Mouse (Mus musculus) skeletal muscle tissue, adult 2 months (tissue): ENCODE measurements around the gene Zfp641.
A peak's percentile ranks its signal among the peaks of the same experiment; 100 is the strongest.

Source experiments
- DNase-seq: peaks from one replicate; pipeline ENCODE4 v3.0.0-alpha.2; 2012; ENCODE audit warnings: low read depth, low spot score

Gene Zfp641

GRCm38 (mm10) chr15:98295628-98296551, at the start of gene Zfp641:
TSS of gene Zfp641 (minus strand) at chr15:98296161.
- peak; percentile 56 for DNase-seq

- no peak for DNase-seq
Measured at GRCm38 (mm10) chr15:98340887-98341286, 44.9 kb upstream of the Zfp641 start, which contains the start of gene Olfr284. TSS of gene Olfr284 (minus strand) at chr15:98340987.

GRCm38 (mm10) chr15:98317177-98317724, 21.3 kb upstream of the Zfp641 start, which contains the start of gene Olfr285:
TSS of gene Olfr285 (minus strand) at chr15:98317353.
- DNase-seq: no peak

- no peak for DNase-seq
Measured at GRCm38 (mm10) chr15:98315703-98316102, 19.7 kb upstream of the Zfp641 start.

GRCm38 (mm10) chr15:98293651-98294050, 2.3 kb downstream of the Zfp641 start:
- no peak for DNase-seq

- DNase-seq: peak; percentile 84
Measured at GRCm38 (mm10) chr15:98288566-98288965, 7.4 kb downstream of the Zfp641 start.

- no peak for DNase-seq
Measured at GRCm38 (mm10) chr15:98286418-98286817, 9.5 kb downstream of the Zfp641 start.

- no peak for DNase-seq
Measured at GRCm38 (mm10) chr15:98257776-98258175, 38.2 kb downstream of the Zfp641 start.

- DNase-seq: no peak
Measured at GRCm38 (mm10) chr15:98257193-98257592, 38.8 kb downstream of the Zfp641 start, which contains the start of gene H1fnt. TSS of gene H1fnt (minus strand) at chr15:98257293.

- DNase-seq: peak; percentile 26
Measured at GRCm38 (mm10) chr15:98256271-98256670, 39.7 kb downstream of the Zfp641 start.
